Mouse (Mus musculus) cerebellum, adult 11-12 months (tissue): ENCODE data around the gene Slc6a13.

Source experiments
- DNase-seq: peaks from one replicate; pipeline ENCODE4 v3.0.0; 2022

Gene Slc6a13

GRCm38 (mm10) chr6:121385397-121385796 is 85.4 kb downstream of the Slc6a13 start:
- DNase-seq, result no peak
